14 mouse cellular contexts compared by ENCODE assay signal in genomic region chr2:167839324-167839981, GRCm38 (mm10).
A peak's percentile ranks its signal among the peaks of the same experiment; 100 is the strongest.
DNase-seq lines count a peak whose midpoint lies in the region; ATAC-seq and TF ChIP-seq lines count a peak whose summit lies in the region.
"Had no signal": no experiment of that assay in that cellular context is flagged by ENCODE, and none has a peak within 500 bp of the region (broad histone marks: within the 10 kb centered on the region; RNA-seq: fewer than 3 reads in every experiment).

No protein-coding gene starts in this region.

- ATAC-seq in liver, embryonic 12.5 days, result no peak
- no peak for ATAC-seq in liver, postnatal 0 days
- peak; percentile 66 for ATAC-seq in embryonic facial prominence, embryonic 14.5 days (ENCODE audit: low read depth)
- peak; percentile 6 for ATAC-seq in lung, embryonic 16.5 days (ENCODE audit: low read depth)
- peak; percentile 40 for ATAC-seq in stomach, embryonic 15.5 days (ENCODE audit: insufficient read depth, low FRiP score, low read depth)

- H3K9ac ChIP-seq in liver, embryonic 12.5 days, result no peak overlapping the region
- no peak overlapping the region for H3K9ac ChIP-seq in liver, postnatal 0 days (replicated peaks)
- H3K9ac ChIP-seq in embryonic facial prominence, embryonic 14.5 days (ENCODE audit: low read depth, low read length), result no peak overlapping the region
- no peak overlapping the region for H3K9ac ChIP-seq in lung, embryonic 16.5 days (ENCODE audit: low read length)
- H3K9ac ChIP-seq in stomach, embryonic 15.5 days, result no peak overlapping the region

- WGBS in liver, embryonic 12.5 days (ENCODE audit: insufficient replicate concordance), result 9% methylated on average over 13 of the region's 13 CpGs
- 38% methylated on average over 13 of the region's 13 CpGs for whole genome bisulfite sequencing in liver, postnatal 0 days (ENCODE audit: insufficient replicate concordance)
- 52% methylated on average over 12 of the region's 13 CpGs for WGBS in embryonic facial prominence, embryonic 14.5 days
- 40% methylated on average over 13 of the region's 13 CpGs for WGBS in lung, embryonic 16.5 days
- 48% methylated on average over 13 of the region's 13 CpGs for WGBS in stomach, embryonic 15.5 days

- no peak for TF ChIP-seq EP300 in liver, postnatal 0 days (IDR thresholded peaks at IDR 0.05; ENCODE audit: low read depth)

- H3K4me1 ChIP-seq in liver, embryonic 12.5 days, result peaks cover 60% of the 10 kb centered on the region
- peaks cover 31% of the 10 kb centered on the region for H3K4me1 ChIP-seq in liver, postnatal 0 days (ENCODE audit: insufficient read depth)
- H3K4me1 ChIP-seq in embryonic facial prominence, embryonic 14.5 days (ENCODE audit: control insufficient read depth, insufficient read depth, low read length), result peaks cover 22% of the 10 kb centered on the region; the same call in 1 of the 2 replicates
- H3K4me1 ChIP-seq in lung, embryonic 16.5 days (replicated peaks; ENCODE audit: control insufficient read depth, insufficient read depth, low read length), result peaks cover 74% of the 10 kb centered on the region
- peaks cover 55% of the 10 kb centered on the region for H3K4me1 ChIP-seq in stomach, embryonic 15.5 days

- DNase-seq in liver, postnatal 0 days, result no peak
- peak; percentile 77 for DNase-seq in embryonic facial prominence, embryonic 14.5 days (ENCODE audit: low spot score)
- DNase-seq in heart, adult 18-20 months, result no peak
- no peak for DNase-seq in spleen, postnatal 10 days (ENCODE audit: low spot score in 2 of 2)
- DNase-seq in right cerebral cortex, adult 18-20 months, result no peak
- DNase-seq: cerebellum, postnatal 25 days; gastrocnemius, postnatal 10 days; heart, postnatal 14 days; kidney, adult 8-10 months; layer of hippocampus, postnatal 36 days had no signal

- peaks cover 47% of the 10 kb centered on the region for H3K27me3 ChIP-seq in liver, embryonic 12.5 days (replicated peaks)
- no peaks in the 10 kb centered on the region for H3K27me3 ChIP-seq in liver, postnatal 0 days (ENCODE audit: insufficient read depth, low read length)
- no peaks in the 10 kb centered on the region for H3K27me3 ChIP-seq in embryonic facial prominence, embryonic 14.5 days (replicated peaks; ENCODE audit: control insufficient read depth, insufficient read depth, low read length)
- H3K27me3 ChIP-seq in lung, embryonic 16.5 days (ENCODE audit: control insufficient read depth, insufficient read depth, low read depth, low read length), result no peaks in the 10 kb centered on the region
- no peaks in the 10 kb centered on the region for H3K27me3 ChIP-seq in stomach, embryonic 15.5 days (replicated peaks)

- H3K36me3 ChIP-seq in liver, embryonic 12.5 days, result no peaks in the 10 kb centered on the region
- H3K36me3 ChIP-seq in liver, postnatal 0 days (replicated peaks; ENCODE audit: insufficient read depth, low read length), result no peaks in the 10 kb centered on the region
- H3K36me3 ChIP-seq in embryonic facial prominence, embryonic 14.5 days (ENCODE audit: control insufficient read depth, insufficient read depth, low read length), result no peaks in the 10 kb centered on the region
- no peaks in the 10 kb centered on the region for H3K36me3 ChIP-seq in lung, embryonic 16.5 days (ENCODE audit: control insufficient read depth, insufficient read depth, low read length)
- H3K36me3 ChIP-seq in stomach, embryonic 15.5 days, result no peaks in the 10 kb centered on the region

- no peak for TF ChIP-seq CTCF in liver, postnatal 0 days (IDR thresholded peaks at IDR 0.05; ENCODE audit: low read depth)

- H3K9me3 ChIP-seq in liver, embryonic 12.5 days (replicated peaks), result 0 out of 2 replicates have a peak, but pooled peaks cover 3% of the 10 kb centered on the region
- H3K9me3 ChIP-seq in liver, postnatal 0 days (ENCODE audit: low read length), result no peaks in the 10 kb centered on the region
- H3K9me3 ChIP-seq in embryonic facial prominence, embryonic 14.5 days (ENCODE audit: control insufficient read depth, low read length), result no peaks in the 10 kb centered on the region
- no peaks in the 10 kb centered on the region for H3K9me3 ChIP-seq in lung, embryonic 16.5 days (ENCODE audit: control insufficient read depth, low read length)
- H3K9me3 ChIP-seq in stomach, embryonic 15.5 days, result no peaks in the 10 kb centered on the region

- H3K4me2 ChIP-seq in liver, embryonic 12.5 days, result peak overlapping the region; percentile 48
- no peak overlapping the region for H3K4me2 ChIP-seq in liver, postnatal 0 days (ENCODE audit: low read depth, low read length)
- no peak overlapping the region for H3K4me2 ChIP-seq in embryonic facial prominence, embryonic 14.5 days (ENCODE audit: low read depth, low read length)
- no peak overlapping the region for H3K4me2 ChIP-seq in lung, embryonic 16.5 days (ENCODE audit: low read depth, low read length)
- H3K4me2 ChIP-seq in stomach, embryonic 15.5 days, result 0 out of 2 replicates have a peak overlapping the region, but pooled peaks have one; percentile 6

- H3K4me3 ChIP-seq in liver, embryonic 12.5 days, result no peak overlapping the region; the same call in 1 of the 2 replicates
- no peak overlapping the region for H3K4me3 ChIP-seq in liver, postnatal 0 days (ENCODE audit: low read depth, low read length)
- no peak overlapping the region for H3K4me3 ChIP-seq in embryonic facial prominence, embryonic 14.5 days (ENCODE audit: low read depth, low read length)
- no peak overlapping the region for H3K4me3 ChIP-seq in lung, embryonic 16.5 days (ENCODE audit: low read length)
- H3K4me3 ChIP-seq in stomach, embryonic 15.5 days (replicated peaks), result no peak overlapping the region
- H3K4me3 ChIP-seq: myocyte had no signal

- H3K27ac ChIP-seq in liver, embryonic 12.5 days, result no peak overlapping the region
- no peak overlapping the region for H3K27ac ChIP-seq in liver, postnatal 0 days (ENCODE audit: low read depth)
- H3K27ac ChIP-seq in embryonic facial prominence, embryonic 14.5 days (replicated peaks; ENCODE audit: low read depth, low read length), result peak overlapping the region; percentile 21; the same call in 1 of the 2 replicates
- peak overlapping the region; percentile 76 for H3K27ac ChIP-seq in lung, embryonic 16.5 days (ENCODE audit: low read length)
- H3K27ac ChIP-seq in stomach, embryonic 15.5 days, result peak overlapping the region; percentile 61; the same call in 1 of the 2 replicates

Comparison
In these comparisons a context has a peak if more than half of its experiments do, and no peak if none do; other contexts are left out.
1. H3K4me2 ChIP-seq: peak in liver, embryonic 12.5 days (single experiment) and stomach, embryonic 15.5 days (single experiment); none in liver, postnatal 0 days (single experiment), embryonic facial prominence, embryonic 14.5 days (single experiment) and lung, embryonic 16.5 days (single experiment).
2. ATAC-seq: peak in embryonic facial prominence, embryonic 14.5 days (single experiment), lung, embryonic 16.5 days (single experiment) and stomach, embryonic 15.5 days (single experiment); none in liver, embryonic 12.5 days (single experiment) and liver, postnatal 0 days (single experiment).
3. H3K27ac ChIP-seq: peak in embryonic facial prominence, embryonic 14.5 days (single experiment), lung, embryonic 16.5 days (single experiment) and stomach, embryonic 15.5 days (single experiment); none in liver, embryonic 12.5 days (single experiment) and liver, postnatal 0 days (single experiment).